Mouse (Mus musculus) MN1 (cell line): ENCODE measurements around the gene Cbl.
"Not testable (repeated sequence)": the region's sequence is repeated elsewhere in the genome, so short reads cannot be mapped to it uniquely, and the experiment has no call there.

Source experiments
- DNase-seq: peaks from one replicate; pipeline ENCODE4 v3.0.0-alpha.2; 2016; ENCODE audit warnings: low spot score

The Cbl gene

DNA sequence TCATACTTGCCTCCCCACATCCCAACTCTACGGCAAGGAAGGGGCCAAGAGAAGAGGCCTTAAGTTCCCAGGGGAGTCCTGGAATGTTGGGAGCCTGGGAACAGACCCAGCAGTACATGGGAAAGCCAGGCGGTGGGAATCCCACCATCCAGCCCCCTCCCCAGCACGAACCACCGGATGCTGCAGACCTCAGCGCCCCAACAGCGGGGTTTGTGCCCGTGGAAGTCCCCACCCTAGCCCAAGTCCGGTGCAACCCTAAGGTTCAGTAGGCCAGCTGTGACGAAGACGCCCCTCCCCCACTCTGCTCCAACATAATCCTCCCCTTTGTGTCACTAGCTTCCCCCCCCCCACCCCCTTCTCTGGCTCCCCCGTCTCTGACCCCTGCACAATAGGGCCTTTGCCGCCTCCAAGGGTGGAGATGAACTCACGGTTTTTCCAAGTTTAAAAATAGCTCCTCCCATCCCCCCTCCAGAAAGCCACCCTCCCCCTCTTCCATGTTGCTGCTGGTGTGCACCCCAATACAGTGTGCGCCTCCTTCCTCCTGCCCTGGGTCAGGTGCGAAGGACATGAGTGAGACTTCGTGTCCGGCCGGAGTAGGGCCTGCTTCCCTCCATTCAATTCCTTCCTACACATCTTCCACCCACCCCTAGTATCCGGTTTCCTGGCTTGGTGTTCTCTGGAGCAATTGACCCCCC is 103.1 kb downstream of the Cbl start:
- DNase-seq, result no peak

DNA sequence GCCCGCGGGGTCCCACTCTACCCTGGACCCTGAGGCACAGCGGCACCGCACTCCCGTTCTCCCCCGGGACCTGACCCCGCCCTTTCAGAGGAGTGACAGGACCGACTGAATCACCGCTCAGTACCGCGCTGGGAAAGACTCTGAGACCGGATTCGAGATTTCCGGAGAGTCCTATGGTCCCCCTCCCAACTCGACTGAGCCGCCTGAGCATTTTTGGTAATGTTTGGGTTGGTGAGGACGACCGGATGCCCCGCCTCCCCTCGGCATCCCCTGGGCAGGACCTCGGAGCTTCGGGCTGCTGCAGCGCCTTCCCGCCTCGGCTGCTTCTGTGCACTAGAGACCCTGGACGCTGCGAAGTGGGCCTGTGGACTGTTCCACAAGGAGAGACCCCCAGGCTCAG is 103.8 kb downstream of the Cbl start:
- DNase-seq, result peak; percentile 32

DNA sequence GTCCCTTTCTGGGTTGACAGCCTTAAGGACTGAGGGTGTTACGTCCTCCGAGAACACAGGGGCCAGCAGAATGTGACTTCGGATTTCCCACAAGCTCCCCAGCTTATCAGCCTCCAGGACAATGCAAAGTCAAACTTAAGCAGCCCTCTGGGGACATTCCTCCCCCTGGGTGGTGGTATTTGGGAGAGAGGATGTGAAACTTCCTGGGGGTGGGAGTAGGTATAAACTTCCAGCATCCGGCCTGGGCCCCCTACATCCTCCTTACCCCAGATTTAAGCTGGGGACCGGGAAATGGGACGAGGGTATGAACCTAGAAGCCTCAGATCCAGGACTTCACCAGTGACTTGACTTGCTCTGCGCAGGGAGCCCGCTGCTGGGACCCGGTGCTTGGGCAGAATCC is 104.2 kb downstream of the Cbl start:
- DNase-seq, result no peak

DNA sequence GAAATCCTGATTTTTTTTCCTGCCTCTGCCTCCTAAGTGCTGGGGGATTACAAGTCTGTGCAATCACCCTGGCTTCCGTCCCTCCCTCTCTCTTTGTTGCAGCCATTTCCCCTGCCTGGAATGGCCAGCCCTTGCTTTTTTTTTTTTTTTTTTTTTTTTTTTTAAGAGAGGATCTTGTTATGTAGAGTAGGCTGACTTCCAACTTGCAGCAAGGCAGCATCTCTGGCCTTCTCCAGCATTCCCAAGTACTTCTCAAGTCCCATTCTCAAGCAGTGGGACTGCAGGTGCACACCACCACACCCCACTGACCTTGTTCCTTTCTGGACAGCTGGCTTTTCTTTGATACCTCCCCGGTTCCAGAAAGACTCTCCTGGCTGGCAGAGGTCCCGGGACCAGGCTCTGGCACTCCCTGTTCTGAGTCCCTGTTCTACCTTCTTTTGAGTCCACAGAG is 106.5 kb downstream of the Cbl start:
- DNase-seq, result no peak

DNA sequence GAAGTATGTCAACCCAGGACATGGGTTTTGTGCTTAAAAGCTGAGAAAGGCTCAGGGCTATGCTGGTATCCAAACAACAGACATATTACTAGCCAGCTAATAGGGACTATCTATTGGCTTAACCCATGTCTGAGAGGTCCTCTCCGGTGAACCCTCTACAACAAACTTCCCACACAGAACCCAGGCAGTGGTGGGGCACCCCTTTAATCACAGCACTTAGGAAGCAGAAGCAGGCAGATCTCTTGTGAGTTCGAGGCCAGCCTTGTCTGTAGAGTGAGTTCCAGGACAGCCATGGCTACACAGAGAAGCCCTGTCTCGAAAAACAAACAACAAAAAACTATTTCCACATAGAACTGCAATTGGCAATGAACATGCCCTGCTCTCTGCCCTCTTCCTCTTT is 107.1 kb downstream of the Cbl start:
- no peak for DNase-seq

DNA sequence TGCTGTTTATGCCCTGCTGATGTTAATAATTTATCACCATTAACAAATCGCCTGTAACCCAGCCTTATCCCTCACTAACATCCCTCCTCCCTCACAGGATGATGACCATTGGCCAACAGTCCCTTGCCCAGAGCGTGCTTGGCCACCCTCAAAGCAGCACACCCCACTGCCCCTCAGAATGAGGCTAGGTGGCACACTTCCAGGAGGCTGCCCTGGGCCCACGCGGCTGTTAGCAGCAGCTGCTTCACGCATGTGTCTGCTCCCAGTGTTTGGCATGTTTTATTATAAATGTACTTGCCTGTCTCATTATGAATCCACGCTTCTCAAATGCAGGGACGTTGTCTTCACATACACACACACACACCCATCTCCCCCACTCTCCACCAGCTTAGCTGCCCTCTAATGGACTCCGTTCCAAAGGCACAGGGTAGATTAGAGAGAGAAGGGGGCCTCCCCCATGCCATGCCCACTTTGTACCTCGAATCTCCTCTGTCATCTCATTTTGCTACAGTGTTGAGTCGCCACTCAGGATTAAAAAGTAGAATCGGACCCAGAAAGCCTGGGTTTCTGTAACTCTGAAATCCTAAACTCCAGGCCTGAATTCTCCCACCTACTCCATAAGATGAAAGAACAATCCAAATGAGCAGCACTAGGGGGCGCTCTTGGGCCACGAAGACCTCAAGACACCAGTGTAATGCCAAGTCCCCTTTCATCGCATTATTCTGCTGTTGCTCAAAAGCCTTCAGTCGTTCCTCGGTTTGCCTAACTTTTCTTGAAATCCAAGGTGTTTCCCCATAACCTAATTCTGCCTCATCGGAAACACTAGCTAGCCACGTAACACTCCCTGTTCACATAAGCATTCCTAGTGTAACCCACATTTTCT is 108.1 kb downstream of the Cbl start:
- peak; percentile 89 for DNase-seq

DNA sequence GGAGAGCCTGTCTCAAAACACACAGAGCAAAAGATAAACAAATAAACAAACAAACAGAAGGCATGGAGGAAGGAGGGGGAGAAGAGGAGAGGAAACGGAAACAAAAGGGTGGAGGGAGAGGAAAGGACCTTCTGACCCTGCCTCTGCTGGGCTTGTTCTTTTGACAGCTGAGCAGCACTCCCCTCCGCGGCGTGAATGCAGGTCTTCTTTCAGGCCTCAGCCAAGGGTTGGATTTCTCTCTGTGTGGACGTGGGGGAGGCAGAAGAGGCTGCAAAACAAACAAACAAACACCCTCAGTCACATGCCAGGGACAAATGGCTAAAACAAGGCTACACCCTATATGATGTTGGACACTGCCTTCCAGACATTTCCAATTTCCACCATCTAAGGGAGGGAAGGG is 108.8 kb downstream of the Cbl start:
- DNase-seq, result no peak

DNA sequence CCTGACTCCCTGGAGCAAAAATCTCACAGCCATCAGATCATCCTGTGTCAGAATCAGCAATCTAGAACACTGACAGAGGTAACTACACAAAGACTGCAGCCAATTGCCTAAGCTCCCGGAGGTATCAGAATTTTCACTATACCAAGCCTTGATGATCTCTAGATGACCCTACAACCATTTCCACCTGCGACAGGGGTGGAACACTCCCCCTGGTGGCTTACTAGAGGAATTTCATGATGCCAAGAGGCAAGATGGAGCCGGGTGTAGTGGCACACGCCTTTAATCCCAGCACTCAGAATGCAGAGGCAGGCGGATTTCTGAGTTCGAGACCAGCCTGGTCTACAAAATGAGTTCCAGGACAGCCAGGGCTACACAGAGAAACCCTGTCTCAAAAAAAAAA is 109.5 kb downstream of the Cbl start:
- peak; percentile 24 for DNase-seq

DNA sequence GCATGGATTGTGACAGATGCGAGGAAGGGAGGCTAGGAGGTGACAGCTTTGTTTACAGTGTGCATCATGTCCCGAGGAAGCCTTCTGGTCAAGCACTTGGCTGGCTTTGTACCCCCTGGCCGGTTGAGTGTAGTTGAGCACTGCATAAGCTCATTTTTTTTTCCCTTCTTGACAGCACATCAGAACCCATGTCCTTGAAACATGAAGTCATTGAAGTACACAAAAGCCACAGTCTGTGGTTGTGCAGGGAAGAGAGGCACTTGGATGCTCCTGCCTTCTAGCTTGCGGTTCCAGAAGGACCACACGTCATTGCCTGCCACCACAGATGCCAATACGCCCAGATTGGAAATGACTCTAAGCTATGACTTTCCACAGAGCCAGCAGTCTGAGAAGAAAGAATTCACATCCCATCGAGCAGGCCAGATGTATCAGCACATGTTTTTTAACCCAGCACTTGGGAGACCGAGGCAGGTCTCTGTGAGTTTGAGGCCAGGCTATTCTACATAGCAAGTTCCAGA is 113.8 kb downstream of the Cbl start:
- no peak for DNase-seq

DNA sequence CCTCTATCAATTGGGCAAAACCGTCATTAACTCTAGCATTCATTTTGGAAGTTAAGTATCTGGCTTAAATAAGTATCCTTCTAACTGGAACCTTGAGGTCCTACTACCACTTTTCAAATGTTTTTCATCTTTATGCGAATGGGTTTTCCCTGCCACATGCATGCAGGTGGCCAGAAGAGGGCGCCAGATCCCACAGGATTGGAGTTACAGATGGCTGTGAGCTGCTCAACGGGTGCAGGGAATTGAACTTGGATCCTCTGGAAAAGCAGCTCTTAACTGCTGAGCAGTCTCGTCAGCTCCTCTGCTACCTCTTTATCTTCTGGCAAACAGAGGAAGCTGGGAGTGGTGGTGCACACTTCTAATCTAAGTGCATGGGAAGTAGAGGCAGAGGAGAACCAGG is 114.8 kb downstream of the Cbl start:
- no peak for DNase-seq

DNA sequence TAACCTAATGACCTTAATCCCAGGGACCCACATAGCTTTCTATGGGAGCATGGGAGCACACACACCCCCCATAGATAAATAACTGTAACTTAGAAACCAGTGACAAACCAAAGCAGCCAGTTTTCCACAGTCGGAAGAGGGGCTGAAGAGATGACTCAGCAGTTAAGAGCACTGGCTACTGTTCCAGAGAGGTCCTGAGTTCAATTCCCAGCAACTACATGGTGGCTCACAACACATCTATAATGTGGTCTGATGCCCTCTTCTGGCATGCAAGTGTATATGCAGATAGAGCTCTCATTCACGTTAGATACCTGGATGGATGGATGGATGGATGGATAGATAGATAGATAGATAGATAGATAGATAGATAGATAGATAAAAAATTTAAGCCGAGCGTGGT is 117.7 kb downstream of the Cbl start:
- no peak for DNase-seq

DNA sequence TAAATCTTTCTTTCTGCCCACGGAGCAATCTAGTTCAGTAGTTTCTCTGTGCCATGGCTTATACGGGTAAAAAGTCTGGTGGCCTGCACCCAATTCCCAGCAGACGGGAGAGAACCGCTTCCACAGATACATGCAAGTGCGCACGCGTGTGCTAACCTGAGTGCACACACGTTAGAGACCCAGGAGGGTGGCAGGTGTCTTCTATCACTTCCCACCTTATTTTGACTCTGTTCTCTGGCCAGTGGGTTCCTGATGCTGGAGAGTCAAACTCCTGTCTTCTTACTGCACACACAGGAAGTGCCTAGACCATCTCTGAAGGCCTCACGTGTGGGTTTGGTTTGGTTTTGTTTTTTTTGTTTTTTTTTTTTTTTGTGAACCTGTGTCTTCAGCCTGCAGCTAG is 118.2 kb downstream of the Cbl start:
- no peak for DNase-seq

DNA sequence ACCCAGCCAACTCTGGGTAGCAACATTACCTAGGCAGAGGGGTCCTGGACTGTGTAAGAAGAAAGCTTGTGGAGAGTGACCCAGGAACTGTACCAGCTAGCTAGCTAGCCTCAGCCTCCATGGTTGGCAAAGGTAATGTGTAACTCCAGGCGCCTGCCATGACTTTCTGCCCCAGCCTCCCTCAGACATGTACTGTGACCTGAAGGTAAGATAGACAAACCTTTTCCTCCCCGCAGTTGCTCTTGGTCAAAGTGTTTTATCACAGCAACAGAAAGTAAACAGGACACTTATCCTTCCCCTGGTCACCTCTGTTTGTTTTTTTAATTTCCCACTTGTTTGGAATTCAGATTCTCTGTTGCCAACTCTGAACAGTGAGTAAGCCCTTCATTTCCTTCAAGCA is 119.4 kb downstream of the Cbl start:
- no peak for DNase-seq

DNA sequence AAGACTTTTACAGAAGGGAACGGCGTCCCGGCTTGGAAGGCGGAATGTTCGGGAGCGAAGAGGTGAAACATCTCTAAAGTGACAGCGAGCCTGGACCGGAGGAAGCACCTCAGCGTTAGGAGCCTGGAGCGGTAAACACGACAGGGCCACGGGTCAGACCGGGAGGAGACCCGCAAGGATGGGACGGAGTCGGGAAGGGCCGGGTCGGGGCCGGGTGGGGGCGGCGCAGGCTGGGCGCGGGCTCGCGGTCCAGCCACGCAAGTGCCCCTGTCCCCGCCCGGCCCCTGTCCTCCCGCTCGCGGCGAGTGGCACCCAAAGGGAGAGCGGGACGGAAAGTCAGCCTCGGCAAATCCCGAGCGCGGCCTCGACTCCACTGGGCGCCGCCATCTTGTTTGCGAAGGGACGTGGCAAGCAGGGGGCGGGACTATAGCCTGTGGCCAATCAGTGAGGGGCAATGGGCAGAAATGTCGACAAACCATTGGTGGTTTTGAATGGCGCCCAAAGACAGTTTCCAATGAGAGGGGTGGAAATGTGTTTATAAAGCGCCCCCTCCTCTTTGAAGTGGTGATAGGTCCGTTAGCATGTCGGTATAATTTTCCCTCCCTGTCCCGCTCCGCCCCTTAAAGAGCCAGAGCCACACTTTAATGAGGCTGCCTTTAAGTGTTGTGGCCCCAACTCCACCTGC is 120.6 kb downstream of the Cbl start, which contains the start of the genes Gm49380 and Rnf26:
Gm49380 (minus strand) TSS at position 396 of the 685 bp plus-strand sequence.
Rnf26 (minus strand) TSS at position 413 of the 685 bp plus-strand sequence.
- DNase-seq, result peak; percentile 96

DNA sequence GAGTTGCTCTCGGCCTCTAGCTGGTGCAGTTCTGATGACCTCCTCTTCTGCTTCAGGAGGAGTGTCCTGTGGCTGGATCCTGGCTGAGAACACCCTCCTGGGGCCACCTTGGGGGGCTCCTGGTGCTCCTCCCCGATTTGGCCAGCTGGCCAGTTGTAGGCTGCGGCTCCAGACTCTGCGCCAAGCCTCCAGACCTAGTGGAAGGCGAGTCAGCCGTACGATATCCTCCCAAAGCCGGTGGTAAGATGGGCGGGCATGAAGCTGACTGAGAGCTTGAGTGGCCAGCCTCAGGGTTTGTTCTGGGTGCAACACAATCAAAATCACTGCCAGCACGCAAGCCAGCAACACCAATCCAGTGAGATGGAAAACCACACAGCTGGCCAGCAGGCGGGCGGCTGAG is 121.9 kb downstream of the Cbl start:
- DNase-seq, result not testable (repeated sequence)

DNA sequence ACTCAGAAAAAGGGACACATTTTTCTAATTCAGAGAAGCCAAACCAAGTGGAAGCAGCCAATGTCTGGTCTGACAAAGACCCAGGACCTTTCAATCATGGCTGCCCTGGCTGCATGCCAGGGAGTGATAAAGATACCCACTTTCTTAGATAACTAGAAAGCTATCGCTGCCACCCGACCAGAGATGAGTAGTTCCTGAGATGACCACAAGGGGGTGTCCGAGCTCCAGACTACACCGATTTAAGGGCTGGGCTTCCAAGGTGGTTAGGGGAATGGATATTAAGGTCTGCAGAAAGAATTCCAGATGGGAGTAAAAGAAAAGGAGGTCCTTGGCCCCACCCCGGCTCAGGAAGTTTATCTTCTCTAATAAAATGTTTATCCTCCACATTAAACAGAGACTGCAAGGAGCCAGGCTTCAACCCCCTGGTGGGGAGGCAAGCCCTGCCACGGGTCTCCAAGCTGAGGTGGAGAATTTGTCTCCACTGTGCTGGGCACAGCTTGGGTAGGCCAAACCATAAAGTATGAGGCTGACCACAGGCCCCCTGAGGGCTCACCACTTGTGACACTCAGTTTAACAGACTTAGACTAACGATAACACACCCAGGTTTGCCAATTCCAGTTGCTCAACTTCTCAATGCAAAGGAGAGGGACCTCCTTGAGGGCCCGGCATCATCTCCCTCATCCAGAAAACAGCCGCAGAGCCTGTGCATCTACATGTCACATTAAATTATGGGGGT is 124.3 kb downstream of the Cbl start:
- DNase-seq, result peak; percentile 73

DNA sequence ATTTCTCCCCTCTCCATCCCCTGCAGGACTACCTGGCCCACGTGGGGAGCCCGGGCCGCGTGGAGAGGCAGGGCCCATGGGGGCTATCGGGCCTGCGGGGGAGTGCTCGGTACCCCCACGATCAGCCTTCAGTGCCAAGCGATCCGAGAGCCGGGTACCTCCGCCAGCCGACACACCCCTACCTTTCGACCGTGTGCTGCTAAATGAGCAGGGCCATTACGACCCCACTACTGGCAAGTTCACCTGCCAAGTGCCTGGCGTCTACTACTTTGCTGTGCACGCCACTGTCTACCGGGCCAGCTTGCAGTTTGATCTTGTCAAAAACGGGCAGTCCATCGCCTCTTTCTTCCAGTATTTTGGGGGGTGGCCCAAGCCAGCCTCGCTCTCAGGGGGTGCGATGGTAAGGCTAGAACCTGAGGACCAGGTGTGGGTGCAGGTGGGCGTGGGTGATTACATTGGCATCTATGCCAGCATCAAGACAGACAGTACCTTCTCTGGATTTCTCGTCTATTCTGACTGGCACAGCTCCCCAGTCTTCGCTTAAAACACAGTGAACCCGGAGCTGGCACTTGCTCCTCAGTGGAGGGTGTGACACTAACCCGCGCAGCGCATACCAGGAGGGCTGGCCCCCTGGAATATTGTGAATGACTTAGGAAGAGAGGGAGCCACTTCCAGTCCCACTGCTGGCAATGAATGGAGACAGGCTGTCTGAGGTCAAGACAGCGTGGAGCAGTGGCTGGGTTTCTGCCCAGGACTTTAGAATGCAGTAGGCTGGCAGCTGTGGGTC is 125.4 kb downstream of the Cbl start:
- no peak for DNase-seq

DNA sequence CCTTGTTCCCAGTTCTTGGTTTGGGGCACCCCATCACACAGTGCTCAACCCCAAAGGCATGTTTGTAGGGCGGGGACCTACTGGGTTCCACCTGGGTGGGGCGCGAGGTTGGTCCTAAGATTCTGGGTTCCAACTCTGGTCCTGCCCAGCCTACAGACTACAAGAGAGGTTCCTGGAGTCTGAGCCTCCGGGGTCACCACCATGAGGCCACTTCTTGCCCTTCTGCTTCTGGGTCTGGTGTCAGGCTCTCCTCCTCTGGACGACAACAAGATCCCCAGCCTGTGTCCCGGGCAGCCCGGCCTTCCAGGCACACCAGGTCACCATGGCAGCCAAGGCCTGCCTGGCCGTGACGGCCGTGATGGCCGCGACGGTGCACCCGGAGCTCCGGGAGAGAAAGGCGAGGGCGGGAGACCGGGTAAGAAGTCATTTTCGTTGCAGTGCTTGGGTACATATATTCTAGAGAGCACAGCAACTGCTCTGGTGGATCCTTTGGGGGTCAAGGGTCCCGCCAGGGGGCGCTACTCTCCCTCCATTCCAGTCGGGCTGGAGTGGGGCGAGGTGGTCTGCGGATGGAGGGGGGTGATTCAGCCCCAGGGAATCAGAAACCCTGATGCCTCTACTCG is 126.2 kb downstream of the Cbl start:
- DNase-seq, result no peak

DNA sequence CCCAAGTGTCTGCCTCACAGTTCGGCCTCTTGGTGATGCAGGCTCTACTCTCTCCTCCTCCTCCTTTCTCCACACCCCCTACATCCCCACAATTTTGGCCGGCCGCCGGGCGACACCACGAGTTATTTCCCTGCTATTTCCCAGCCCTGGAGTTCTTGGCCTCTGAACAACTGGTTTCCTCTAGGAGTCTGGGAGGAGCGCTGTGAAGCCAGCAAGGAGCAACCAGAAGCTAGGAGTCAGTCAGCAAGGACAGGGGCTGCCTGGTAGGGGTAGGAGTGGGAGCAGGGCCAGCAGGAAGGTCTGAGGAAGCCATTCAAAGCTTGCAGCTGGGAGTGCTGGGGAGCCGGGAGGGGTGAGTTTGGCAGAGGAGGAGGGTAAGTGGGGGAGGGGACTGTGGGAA is 126.7 kb downstream of the Cbl start, which contains the start of gene C1qtnf5:
C1qtnf5 (plus strand) TSS at position 136 of the 400 bp plus-strand sequence.
- no peak for DNase-seq

DNA sequence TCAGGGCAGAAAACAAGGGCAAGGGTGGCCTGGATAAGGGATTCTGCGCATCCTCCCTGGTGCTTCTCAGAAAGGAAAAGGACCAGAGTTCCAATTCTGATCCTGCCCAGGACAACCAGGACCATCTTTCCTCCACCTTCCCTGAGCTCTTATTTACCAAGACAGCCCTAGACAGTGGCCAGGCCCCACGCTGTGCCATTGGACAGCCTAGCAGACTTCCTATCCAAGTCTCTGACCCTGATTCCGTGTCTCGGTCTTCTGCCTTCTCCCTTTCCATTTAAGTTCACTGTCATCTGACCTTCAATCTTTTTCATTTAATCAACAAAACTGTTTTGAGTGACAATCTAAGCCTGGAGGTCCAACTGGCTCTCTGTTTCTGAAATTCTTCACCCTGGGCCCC is 127.3 kb downstream of the Cbl start:
- DNase-seq, result no peak
